Mouse (Mus musculus): ENCODE measurements at regions not wholly inside any gene's neighbourhood (a gene's known extent, or its start where the extent isn't known, plus 50 kb on each side); places are given as distances from the start of the nearest gene placed in this dataset.

- peaks cover 7% of the 10 kb centered on the region for H3K9me3 ChIP-seq (replicated peaks; ENCODE audit: low read length)
- H3K36me3 ChIP-seq (replicated peaks in 1 of 2; ENCODE audit: control insufficient read depth in 1 of 2, insufficient read depth in 1 of 2, low read length in 1 of 2): no peaks in the 10 kb centered on the region
- dilution Hi-C loops (cut with MboI; ENCODE audit: extremely low pct_ligation_motif_present, extremely low pct_unique_long_range_greater_than_20kb, low sequenced_read_pairs) (no loop called here), in situ Hi-C loops (cut with MboI; ENCODE audit: low pct_ligation_motif_present, low pct_unique_long_range_greater_than_20kb, low sequenced_read_pairs) (no loop called here)
- no peaks in the 10 kb centered on the region for H3K79me2 ChIP-seq (replicated peaks; ENCODE audit: control insufficient read depth, extremely low read depth, insufficient read depth, poor library complexity, severe bottlenecking)
- no peak overlapping the region for H3K9ac ChIP-seq (ENCODE audit: insufficient read depth, low read depth)
- no peak for TF ChIP-seq ZC3H11A (IDR thresholded peaks at IDR 0.05; ENCODE audit: low read depth, low read length)
- TF ChIP-seq USF2 (conservative IDR thresholded peaks at IDR 0.05; ENCODE audit: low read depth, low read length): no peak
- no peak for TF ChIP-seq TCF12 (IDR thresholded peaks at IDR 0.05; ENCODE audit: low read depth, low read length)
- no peak for TF ChIP-seq POLR2AphosphoS2 (IDR thresholded peaks at IDR 0.05; ENCODE audit: low read depth, low read length)
- TF ChIP-seq ELF1 (IDR thresholded peaks at IDR 0.05; ENCODE audit: low read depth, low read length): no peak
- no peak for TF ChIP-seq RAD21 (IDR thresholded peaks at IDR 0.05; ENCODE audit: low read depth, low read length)
- TF ChIP-seq SMC3 (IDR thresholded peaks at IDR 0.05; ENCODE audit: low read depth, low read length): no peak
- TF ChIP-seq ZKSCAN1 (IDR thresholded peaks at IDR 0.05; ENCODE audit: borderline replicate concordance, low read depth, low read length): no peak
- no peak overlapping the region for H3K27ac ChIP-seq (ENCODE audit: insufficient read depth, low read depth)
- H3K4me3 ChIP-seq (replicated peaks in 1 of 3; ENCODE audit: low read depth in 2 of 3, low read length in 2 of 3, poor library complexity in 1 of 3): no peak overlapping the region
- no peaks in the 10 kb centered on the region for H3K4me1 ChIP-seq (ENCODE audit: control insufficient read depth in 1 of 2, insufficient read depth in 2 of 2)
- H3K27me3 ChIP-seq (replicated peaks): no peaks in the 10 kb centered on the region
- DNase-seq (ENCODE audit: extremely low read depth): no peak
- H3K4me2 ChIP-seq (ENCODE audit: insufficient read depth, low read depth, poor library complexity, severe bottlenecking): no peak overlapping the region
These were observed 1858.8 kb upstream of the Lrrc6 start for GRCm38 (mm10) chr15:68359496-68359895.

- dilution Hi-C loops (cut with MboI; ENCODE audit: extremely low pct_ligation_motif_present, extremely low pct_unique_long_range_greater_than_20kb, low sequenced_read_pairs): no loop called here
- Histone ChIP-seq H3K9me3 (replicated peaks; ENCODE audit: low read length) (no peaks in the 10 kb centered on the region), H3K36me3 (replicated peaks in 1 of 2; ENCODE audit: control insufficient read depth in 1 of 2, insufficient read depth in 1 of 2, low read length in 1 of 2) (no peaks in the 10 kb centered on the region), H3K9ac (ENCODE audit: insufficient read depth, low read depth) (no peak overlapping the region), H3K4me1 (ENCODE audit: control insufficient read depth in 1 of 2, insufficient read depth in 2 of 2) (no peaks in the 10 kb centered on the region), H3K27me3 (replicated peaks) (no peaks in the 10 kb centered on the region), H3K4me3 (replicated peaks in 1 of 3; ENCODE audit: low read depth in 2 of 3, low read length in 2 of 3, poor library complexity in 1 of 3) (no peak overlapping the region), H3K4me2 (ENCODE audit: insufficient read depth, low read depth, poor library complexity, severe bottlenecking) (no peak overlapping the region), H3K79me2 (replicated peaks; ENCODE audit: control insufficient read depth, extremely low read depth, insufficient read depth, poor library complexity, severe bottlenecking) (no peaks in the 10 kb centered on the region), H3K27ac (ENCODE audit: insufficient read depth, low read depth) (no peak overlapping the region)
- no peak for DNase-seq (ENCODE audit: extremely low read depth)
- in situ Hi-C loops (cut with MboI; ENCODE audit: low pct_ligation_motif_present, low pct_unique_long_range_greater_than_20kb, low sequenced_read_pairs): no loop called here
- TF ChIP-seq JUND (conservative IDR thresholded peaks at IDR 0.05; ENCODE audit: low read depth, low read length) (no peak), SMC3 (IDR thresholded peaks at IDR 0.05; ENCODE audit: low read depth, low read length) (no peak), MEF2A (IDR thresholded peaks at IDR 0.05; ENCODE audit: borderline replicate concordance, low read depth, low read length) (no peak), JUN (IDR thresholded peaks at IDR 0.05; ENCODE audit: insufficient read depth, low read depth, low read length) (no peak), CHD1 (IDR thresholded peaks at IDR 0.05; ENCODE audit: low read depth, low read length) (no peak), MAFK (IDR thresholded peaks at IDR 0.05; ENCODE audit: insufficient replicate concordance, low read length) (no peak), RCOR1 (conservative IDR thresholded peaks at IDR 0.05; ENCODE audit: low read depth, low read length) (no peak), IRF4 (IDR thresholded peaks at IDR 0.05; ENCODE audit: low read depth, low read length) (no peak), USF2 (conservative IDR thresholded peaks at IDR 0.05; ENCODE audit: low read depth, low read length) (no peak), HCFC1 (IDR thresholded peaks at IDR 0.05; ENCODE audit: low read depth, low read length) (no peak), ETS1 (conservative IDR thresholded peaks at IDR 0.05; ENCODE audit: low read depth, low read length) (no peak), PAX5 (IDR thresholded peaks at IDR 0.05; ENCODE audit: low read length) (no peak), CHD2 (IDR thresholded peaks at IDR 0.05; ENCODE audit: low read length) (no peak), CTCF (conservative IDR thresholded peaks at IDR 0.05 in 1 of 2, IDR thresholded peaks at IDR 0.05 in 1 of 2; ENCODE audit: low read depth in 2 of 2, low read length in 2 of 2) (no peak), POLR2AphosphoS2 (IDR thresholded peaks at IDR 0.05; ENCODE audit: low read depth, low read length) (no peak), ZKSCAN1 (IDR thresholded peaks at IDR 0.05; ENCODE audit: borderline replicate concordance, low read depth, low read length) (no peak), RAD21 (IDR thresholded peaks at IDR 0.05; ENCODE audit: low read depth, low read length) (no peak)
These were observed 1855.2 kb upstream of the Lrrc6 start for GRCm38 (mm10) chr15:68355957-68356356.

All from CH12.LX (cell line).